Mouse (Mus musculus): ENCODE data around the gene Ogfrl1.
A peak's percentile ranks its signal among the peaks of the same experiment; 100 is the strongest.

Ogfrl1 gene

GRCm38 (mm10) chr1:23345633-23346032 is 51.9 kb downstream of the Ogfrl1 start:
- no peak for DNase-seq

GRCm38 (mm10) chr1:23342864-23343263 is 54.7 kb downstream of the Ogfrl1 start:
- DNase-seq = no peak

GRCm38 (mm10) chr1:23342224-23342623 is 55.3 kb downstream of the Ogfrl1 start:
- DNase-seq = no peak

- DNase-seq = no peak
These were observed 61.7 kb downstream of the Ogfrl1 start for GRCm38 (mm10) chr1:23335726-23336363.

- DNase-seq = no peak
These were observed 62.5 kb downstream of the Ogfrl1 start for GRCm38 (mm10) chr1:23335050-23335449.

GRCm38 (mm10) chr1:23332192-23332591 is 65.4 kb downstream of the Ogfrl1 start:
- no peak for DNase-seq

- DNase-seq = no peak
These were observed 72.4 kb downstream of the Ogfrl1 start for GRCm38 (mm10) chr1:23325160-23325559.

- no peak for DNase-seq
These were observed 73.3 kb downstream of the Ogfrl1 start for GRCm38 (mm10) chr1:23324226-23324625.

GRCm38 (mm10) chr1:23323286-23323685 is 74.3 kb downstream of the Ogfrl1 start:
- DNase-seq = no peak

- DNase-seq = no peak
These were observed 75.4 kb downstream of the Ogfrl1 start for GRCm38 (mm10) chr1:23322208-23322607.

GRCm38 (mm10) chr1:23321331-23321851 is 76.2 kb downstream of the Ogfrl1 start:
- DNase-seq = peak; percentile 40 to 47

GRCm38 (mm10) chr1:23320591-23321195 is 76.9 kb downstream of the Ogfrl1 start:
- no peak for DNase-seq
